Mouse (Mus musculus): ENCODE data around the gene Olfr613.
"Not testable (repeated sequence)": the region's sequence is repeated elsewhere in the genome, so short reads cannot be mapped to it uniquely, and the experiment has no call there.

Gene Olfr613

DNA sequence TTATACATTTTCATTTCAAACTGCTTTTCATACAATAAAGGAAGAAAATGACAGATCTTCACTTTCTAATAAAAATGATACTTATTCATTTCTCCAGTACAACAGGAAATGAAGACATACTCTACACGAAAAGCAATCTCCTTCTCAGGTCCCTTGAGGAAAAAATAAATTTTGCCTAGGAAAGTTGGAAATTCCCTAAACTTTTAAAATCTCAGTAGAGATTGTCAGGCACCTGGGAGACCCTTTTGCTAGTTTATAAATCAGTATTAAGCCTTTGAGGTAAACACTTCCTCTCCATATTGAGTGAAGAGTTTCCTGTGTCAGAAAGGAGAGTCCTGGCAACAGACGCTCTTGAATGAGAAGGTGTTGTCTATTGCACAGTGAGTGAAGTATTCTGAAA, at the start of gene Olfr613:
TSS of gene Olfr613 (plus strand) at position 301 of the 400 bp plus-strand sequence.
- no peak for DNase-seq

DNA sequence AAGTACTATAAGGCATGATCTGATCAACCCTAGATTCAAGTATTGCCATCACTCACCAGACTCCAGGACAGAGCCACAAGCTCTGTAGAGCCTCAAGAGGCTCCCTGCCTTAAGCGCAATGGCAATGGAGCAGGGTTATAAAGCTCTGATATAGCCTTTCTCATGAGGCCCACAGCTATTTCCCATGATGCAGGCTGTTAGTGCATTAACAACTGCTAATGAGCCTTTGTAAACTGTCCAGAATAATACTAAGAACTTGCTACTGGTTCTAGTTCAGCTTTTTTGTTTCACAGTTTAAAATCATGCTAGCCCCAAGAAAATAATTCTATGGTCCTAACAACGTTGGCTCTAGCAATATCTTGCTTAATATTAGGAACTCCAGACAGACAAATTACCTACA, 35.9 kb upstream of the Olfr613 start, which contains the start of gene Olfr610:
TSS of gene Olfr610 (minus strand) at position 101 of the 400 bp plus-strand sequence.
- no peak for DNase-seq

DNA sequence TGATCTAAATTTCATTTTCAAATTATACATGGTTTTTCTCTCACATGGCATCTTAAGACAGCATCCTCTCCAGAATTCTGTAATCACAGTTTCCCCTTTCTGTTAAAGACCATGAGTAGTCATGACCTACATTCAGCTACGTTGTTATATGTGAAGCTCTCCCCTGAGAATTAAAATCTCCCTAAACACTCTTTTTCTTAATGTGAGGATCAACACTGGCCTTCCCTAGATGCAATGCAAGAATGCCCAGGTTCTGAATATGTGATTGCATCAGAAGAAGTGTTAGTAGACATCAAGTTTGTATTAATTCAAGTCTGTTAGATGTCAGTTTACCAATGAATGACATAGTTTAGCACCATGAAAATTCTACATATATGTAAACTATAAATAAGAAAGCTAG, 27.1 kb upstream of the Olfr613 start, which contains the start of gene Olfr611:
TSS of gene Olfr611 (minus strand) at position 101 of the 400 bp plus-strand sequence.
- DNase-seq = not testable (repeated sequence)

DNA sequence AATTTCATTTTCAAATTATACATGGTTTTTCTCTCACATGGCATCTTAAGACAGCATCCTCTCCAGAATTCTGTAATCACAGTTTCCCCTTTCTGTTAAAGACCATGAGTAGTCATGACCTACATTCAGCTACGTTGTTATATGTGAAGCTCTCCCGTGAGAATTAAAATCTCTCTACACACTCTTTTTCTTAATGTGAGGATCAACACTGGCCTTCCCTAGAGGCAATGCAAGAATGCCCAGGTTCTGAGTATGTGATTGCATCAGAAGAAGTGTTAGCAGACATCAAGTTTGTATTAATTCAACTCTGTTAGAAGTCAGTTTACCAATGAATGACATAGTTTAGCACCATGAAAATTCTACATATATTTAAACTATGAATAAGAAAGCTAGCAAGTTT, 5.3 kb upstream of the Olfr613 start, which contains the start of gene Olfr612:
TSS of gene Olfr612 (minus strand) at position 101 of the 400 bp plus-strand sequence.
- DNase-seq = not testable (repeated sequence)

DNA sequence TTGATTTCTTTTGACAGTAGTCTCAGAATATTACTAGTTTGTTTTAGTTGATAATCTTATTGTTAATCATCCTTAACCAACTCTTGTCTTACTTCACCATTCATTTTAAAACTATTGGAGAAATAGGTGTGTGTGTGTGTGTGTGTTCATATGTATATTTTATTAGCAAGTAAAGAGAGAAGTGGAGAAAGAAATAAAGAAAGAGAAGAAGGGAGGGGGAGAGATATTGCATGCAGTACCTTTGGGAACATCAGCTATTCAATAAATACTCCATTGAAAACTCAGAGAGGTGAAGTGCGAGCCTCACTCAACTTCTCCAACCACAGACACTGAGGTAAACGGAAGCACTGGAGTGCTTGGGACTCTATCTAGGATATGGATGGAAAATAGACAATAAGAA, 7.9 kb downstream of the Olfr613 start, which contains the start of gene Olfr615:
TSS of gene Olfr615 (plus strand) at position 301 of the 400 bp plus-strand sequence.
- no peak for DNase-seq

DNA sequence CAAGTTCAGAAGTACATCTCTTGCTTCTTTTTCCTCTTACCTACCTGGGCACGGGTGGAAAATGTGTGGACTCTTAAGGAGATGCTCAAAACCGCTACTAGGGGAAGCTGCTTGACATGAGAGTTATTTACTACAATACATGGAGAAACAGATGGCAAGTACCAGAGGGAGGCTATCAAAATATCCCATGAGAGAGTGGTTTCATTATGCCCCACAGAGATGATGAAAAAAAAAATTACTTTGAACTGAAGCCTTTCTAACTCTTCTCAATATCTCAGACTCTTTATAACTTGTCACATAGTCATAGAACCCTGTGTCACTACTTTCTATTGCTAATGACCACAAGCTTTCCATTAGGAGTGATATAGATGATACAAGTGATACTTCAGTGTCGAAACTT, 21.2 kb downstream of the Olfr613 start, which contains the start of gene Olfr616:
TSS of gene Olfr616 (minus strand) at position 101 of the 400 bp plus-strand sequence.
- no peak for DNase-seq

DNA sequence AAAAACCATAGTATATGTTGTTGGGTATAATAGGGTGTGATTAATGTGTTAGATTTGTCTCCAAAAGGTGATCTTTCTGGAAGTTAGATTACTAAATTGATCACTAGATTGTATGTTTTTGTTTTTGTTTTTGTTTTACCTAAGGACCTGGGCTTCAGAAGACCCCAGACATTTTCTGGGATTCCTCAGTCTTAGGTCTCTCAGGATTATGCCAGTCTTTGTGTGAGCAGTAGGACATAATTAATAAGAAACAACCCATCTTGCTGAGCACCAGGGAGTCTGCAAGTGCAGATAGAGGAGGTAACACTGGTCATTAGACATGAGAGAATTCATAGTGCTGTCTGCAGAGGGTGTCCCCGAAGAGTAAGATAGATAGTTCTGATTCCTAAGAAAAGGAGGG, 24.9 kb downstream of the Olfr613 start, which contains the start of gene Olfr617:
TSS of gene Olfr617 (plus strand) at position 301 of the 400 bp plus-strand sequence.
- DNase-seq = no peak

DNA sequence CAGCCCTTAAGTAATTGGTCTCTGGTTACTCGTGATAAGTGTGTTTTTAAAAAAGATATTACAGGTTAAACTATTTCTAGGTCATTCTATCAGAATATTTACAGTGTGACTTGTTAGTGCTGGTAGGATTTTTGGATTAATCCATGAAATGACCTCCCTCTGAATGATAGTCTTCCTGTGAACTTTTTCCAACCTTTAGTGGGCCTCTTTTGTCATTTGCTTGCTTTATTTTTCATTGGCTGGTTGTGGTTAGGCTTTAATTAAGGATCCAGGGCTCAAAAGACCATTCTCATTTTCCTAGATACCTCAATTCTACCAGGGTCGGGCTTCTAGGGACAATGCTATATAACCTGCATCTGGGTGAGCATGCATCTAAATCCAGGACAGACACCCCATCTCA, 41.9 kb downstream of the Olfr613 start, which contains the start of gene Olfr618:
TSS of gene Olfr618 (plus strand) at position 301 of the 400 bp plus-strand sequence.
- DNase-seq = no peak

DNA sequence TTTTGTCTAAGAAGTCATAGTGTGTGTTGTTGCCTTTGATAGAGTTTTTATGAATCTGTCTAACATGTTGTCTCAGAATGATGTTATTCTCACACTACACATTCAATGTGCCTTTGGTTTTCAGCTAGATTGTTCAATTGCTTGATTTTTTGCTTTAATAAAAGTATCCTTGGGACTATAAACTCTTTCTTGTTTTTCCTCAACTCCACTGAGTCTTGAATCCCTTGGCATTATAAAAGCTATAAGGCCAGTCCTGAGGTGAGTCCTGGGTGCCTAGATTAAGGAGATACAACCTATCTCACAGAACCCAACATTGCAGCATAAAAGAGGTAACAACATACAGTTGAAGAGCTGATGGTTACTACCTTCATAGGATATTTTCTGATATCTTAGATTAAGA, 52.4 kb downstream of the Olfr613 start, which contains the start of gene Olfr619:
TSS of gene Olfr619 (plus strand) at position 301 of the 400 bp plus-strand sequence.
- no peak for DNase-seq

Data from thymus, adult 18-20 months (tissue).